9 mouse cellular contexts compared by ENCODE assay signal in the genomic region with DNA sequence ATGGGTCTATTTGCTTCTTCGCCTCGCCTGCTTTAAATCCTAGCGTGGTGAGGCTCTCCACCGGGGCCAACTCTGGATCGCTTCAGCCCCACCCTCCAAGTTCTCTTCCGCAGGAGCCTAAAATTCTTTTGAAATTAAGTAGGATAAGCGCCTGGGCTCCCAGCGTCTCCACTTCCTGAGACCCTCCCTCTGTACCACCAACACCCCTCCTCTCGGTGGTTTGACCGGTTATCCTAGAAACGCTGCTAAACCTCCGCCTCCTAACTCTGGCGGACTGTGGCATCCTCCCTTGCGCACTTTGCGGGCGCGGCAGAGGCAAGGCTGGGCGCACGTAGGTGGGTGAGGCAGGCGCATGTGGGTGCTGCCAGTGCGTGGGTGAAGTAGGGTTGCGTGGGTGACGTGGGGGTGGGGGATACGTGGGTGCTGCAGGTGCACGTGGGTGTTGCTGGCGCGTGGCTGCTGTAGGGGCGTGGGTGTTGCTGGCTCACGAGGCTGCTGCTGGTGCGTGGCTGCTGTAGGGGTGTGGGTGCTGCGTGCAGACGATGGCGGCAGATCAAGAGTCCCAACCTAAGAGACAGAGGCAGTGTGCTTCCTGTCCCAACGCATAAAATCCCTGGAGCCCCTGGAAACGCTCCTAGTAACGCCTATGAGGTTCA. TPM values are rescaled to one million over a fixed set of nuclear protein-coding genes. Genes with fewer than 3 reads are reported as not detected.
DNase-seq lines count a peak whose midpoint lies in the region; ATAC-seq and TF ChIP-seq lines count a peak whose summit lies in the region.
"Had no signal": no experiment of that assay in that cellular context is flagged by ENCODE, and none has a peak within 500 bp of the region (broad histone marks: within the 10 kb centered on the region; RNA-seq: fewer than 3 reads in every experiment).

No protein-coding gene starts in this region.

- DNase-seq in kidney, adult 2 months, result no peak
- DNase-seq in kidney, postnatal 25 days, result no peak
- peak; percentile 39 for DNase-seq in WW6 (ENCODE audit: low read depth, low spot score)
- DNase-seq in left cerebral cortex, adult 8-10 months (ENCODE audit: low spot score in 2 of 2), result peak; percentile 42 to 61
- no peak for DNase-seq in urinary bladder, adult 2 months (ENCODE audit: low spot score)
- DNase-seq in c-Kit-positive CD71-positive TER-119-positive erythroid progenitor cells, embryonic 14.5 days (ENCODE audit: low spot score), result no peak

- no peaks in the 10 kb centered on the region for H3K4me1 ChIP-seq in kidney, adult 2 months (ENCODE audit: control insufficient read depth, insufficient read depth, low read length)
- H3K4me1 ChIP-seq in neural tube, embryonic 13.5 days (replicated peaks), result peaks cover 13% of the 10 kb centered on the region

- no peak for TF ChIP-seq CTCF in kidney, adult 2 months (conservative IDR thresholded peaks at IDR 0.05; ENCODE audit: insufficient read depth, insufficient read length, low read depth, low read length)

- H3K36me3 ChIP-seq in kidney, adult 2 months (ENCODE audit: control insufficient read depth, insufficient read depth, low read length), result no peaks in the 10 kb centered on the region
- no peaks in the 10 kb centered on the region for H3K36me3 ChIP-seq in neural tube, embryonic 13.5 days

- no peaks in the 10 kb centered on the region; the same call in 1 of the 2 replicates for H3K27me3 ChIP-seq in kidney, adult 2 months (replicated peaks; ENCODE audit: control insufficient read depth, insufficient read depth, low read length)
- peaks cover 25% of the 10 kb centered on the region for H3K27me3 ChIP-seq in neural tube, embryonic 13.5 days

- 3% methylated on average over 36 of the region's 36 CpGs for WGBS in kidney, adult 2 months
- under 1% methylated on average over 36 of the region's 36 CpGs for whole genome bisulfite sequencing in neural tube, embryonic 13.5 days

- peak overlapping the region; percentile 44; the same call in 1 of the 2 replicates for H3K4me3 ChIP-seq in kidney, adult 2 months (ENCODE audit: insufficient read depth, low read depth, low read length)
- H3K4me3 ChIP-seq in neural tube, embryonic 13.5 days, result peak overlapping the region; percentile 48

- 0 out of 2 replicates have a peak, but pooled peaks have one; percentile 14 for ATAC-seq in granulocyte monocyte progenitor cell, adult 5-6 weeks (replicated peaks; ENCODE audit: poor library complexity, severe bottlenecking)
- peak; percentile 67; the same call in 1 of the 2 replicates for ATAC-seq in neural tube, embryonic 13.5 days (ENCODE audit: low read depth)

- TF ChIP-seq POLR2A in kidney, adult 2 months (IDR thresholded peaks at IDR 0.05; ENCODE audit: low read depth, low read length), result no peak

- H3K4me2 ChIP-seq in neural tube, embryonic 13.5 days, result peak overlapping the region; percentile 92

- H3K9ac ChIP-seq in neural tube, embryonic 13.5 days, result peak overlapping the region; percentile 64

- peaks cover 4% of the 10 kb centered on the region; the same call in 1 of the 2 replicates for H3K9me3 ChIP-seq in neural tube, embryonic 13.5 days

- no peak overlapping the region for H3K27ac ChIP-seq in kidney, adult 2 months (ENCODE audit: insufficient read depth, low read depth, low read length)
- H3K27ac ChIP-seq in neural tube, embryonic 13.5 days (replicated peaks), result no peak overlapping the region

RNA-seq across cellular contexts. Expression of gene Shc3, which starts 25.6 kb away (rescaled TPM):
- polyA plus RNA-seq in kidney, adult 2 months (2012; rRNA removed), result 0.77 and 1.1 TPM in 2 replicates
- not detected in 2 replicates for total RNA-seq in granulocyte monocyte progenitor cell, adult 5-6 weeks (2014; fragmentation: Nextera tagmentation)
- not detected in 2 replicates for total RNA-seq in granulocyte monocyte progenitor cell, adult 5-6 weeks (2017)
- 100 to 1,000 TPM; 153 to 205 (median 182) TPM for total RNA-seq in left cerebral cortex, adult 8-10 months (2022)
- 3.4 and 4.4 TPM in 2 replicates for polyA plus RNA-seq in neural tube, embryonic 13.5 days (2015; fragmentation: Nextera tagmentation; extraction: Ambion mirVana)
- polyA plus RNA-seq in urinary bladder, adult 2 months (2012; rRNA removed), result 0.21 and 0.31 TPM in 2 replicates
- polyA plus RNA-seq: liver, adult 2 months had no signal

RNA-seq across cellular contexts. Expression of gene Cks2, which starts 50.2 kb away (rescaled TPM):
- polyA plus RNA-seq in kidney, adult 2 months (2012; rRNA removed), result 34.8 and 36.5 TPM in 2 replicates
- total RNA-seq in granulocyte monocyte progenitor cell, adult 5-6 weeks (2014; fragmentation: Nextera tagmentation), result 271 and 351 TPM in 2 replicates
- total RNA-seq in granulocyte monocyte progenitor cell, adult 5-6 weeks (2017), result 247 and 266 TPM in 2 replicates
- 1 to 10 TPM; 1.5 to 4.0 (median 3.0) TPM for total RNA-seq in left cerebral cortex, adult 8-10 months (2022)
- polyA plus RNA-seq in neural tube, embryonic 13.5 days (2015; fragmentation: Nextera tagmentation; extraction: Ambion mirVana), result 62.6 and 81.4 TPM in 2 replicates
- polyA plus RNA-seq in urinary bladder, adult 2 months (2012; rRNA removed), result 12.4 and 18.6 TPM in 2 replicates

RNA-seq across cellular contexts. Expression of gene Secisbp2, which starts 56.7 kb away (rescaled TPM):
- 23.4 and 26.1 TPM in 2 replicates for polyA plus RNA-seq in kidney, adult 2 months (2012; rRNA removed)
- 19.6 and 30.8 TPM in 2 replicates for total RNA-seq in granulocyte monocyte progenitor cell, adult 5-6 weeks (2014; fragmentation: Nextera tagmentation)
- total RNA-seq in granulocyte monocyte progenitor cell, adult 5-6 weeks (2017), result 24.7 and 26.2 TPM in 2 replicates
- 10 to 100 TPM; 16.8 to 18.7 (median 17.9) TPM for total RNA-seq in left cerebral cortex, adult 8-10 months (2022)
- 30.4 and 38.1 TPM in 2 replicates for polyA plus RNA-seq in neural tube, embryonic 13.5 days (2015; fragmentation: Nextera tagmentation; extraction: Ambion mirVana)
- polyA plus RNA-seq in urinary bladder, adult 2 months (2012; rRNA removed), result 20.9 and 26.0 TPM in 2 replicates

Comparison
In these comparisons a context has a peak if more than half of its experiments do, and no peak if none do; other contexts are left out.
1. DNase-seq: peak in WW6 (single experiment) and left cerebral cortex, adult 8-10 months (2 of 2); none in kidney, adult 2 months (single experiment), kidney, postnatal 25 days (0 of 2), urinary bladder, adult 2 months (single experiment) and c-Kit-positive CD71-positive TER-119-positive erythroid progenitor cells, embryonic 14.5 days (single experiment).